Comparison of ENCODE assay signal across 10 mouse cellular contexts in genomic region chr13:37882521-37882920, GRCm38 (mm10).
A peak's percentile ranks its signal among the peaks of the same experiment; 100 is the strongest.
DNase-seq lines count a peak whose midpoint lies in the region; ATAC-seq lines count a peak whose summit lies in the region.
"Had no signal": no experiment of that assay in that cellular context is flagged by ENCODE, and none has a peak within 500 bp of the region (broad histone marks: within the 10 kb centered on the region; RNA-seq: fewer than 3 reads in every experiment).

No protein-coding gene starts in this region.

- 54% methylated on average over 8 of the region's 8 CpGs for WGBS in intestine, embryonic 15.5 days

- H3K4me3 ChIP-seq in intestine, embryonic 15.5 days (replicated peaks): no peak overlapping the region

- H3K9me3 ChIP-seq in intestine, embryonic 15.5 days: no peaks in the 10 kb centered on the region
- H3K9me3 ChIP-seq: megakaryocyte, embryonic 14.5 days had no signal

- H3K4me1 ChIP-seq in intestine, embryonic 15.5 days (replicated peaks): peaks cover 50% of the 10 kb centered on the region

- no peak overlapping the region for H3K4me2 ChIP-seq in intestine, embryonic 15.5 days (replicated peaks)

- no peak for ATAC-seq in intestine, embryonic 15.5 days

- H3K27ac ChIP-seq in intestine, embryonic 15.5 days: 0 out of 2 replicates have a peak overlapping the region, but pooled peaks have one; percentile 8

- DNase-seq in adrenal gland, adult (ENCODE audit: inconsistent age in 2 of 2, low spot score in 1 of 2): peak; percentile 73 to 80
- DNase-seq in adrenal gland, postnatal 4 days (ENCODE audit: low spot score in 2 of 2): no peak
- peak; percentile 70 for DNase-seq in adipocyte (ENCODE audit: low spot score)
- DNase-seq in lung, postnatal 4 days: peak; percentile 58 to 89
- no peak for DNase-seq in Muller cell, postnatal 12 days (ENCODE audit: inconsistent ontology term)
- no peak for DNase-seq in layer of hippocampus, adult 18-20 months (ENCODE audit: low spot score in 2 of 2)
- no peak for DNase-seq in layer of hippocampus, postnatal 36 days
- DNase-seq: retina, postnatal 1 day had no signal

- no peaks in the 10 kb centered on the region for H3K27me3 ChIP-seq in intestine, embryonic 15.5 days (replicated peaks)
- H3K27me3 ChIP-seq: megakaryocyte, embryonic 14.5 days had no signal

- H3K36me3 ChIP-seq in intestine, embryonic 15.5 days: no peaks in the 10 kb centered on the region

- H3K9ac ChIP-seq in intestine, embryonic 15.5 days: no peak overlapping the region

Comparison
In these comparisons a context has a peak if more than half of its experiments do, and no peak if none do; other contexts are left out.
1. DNase-seq: peak in adrenal gland, adult (2 of 2), adipocyte (single experiment) and lung, postnatal 4 days (2 of 2); none in adrenal gland, postnatal 4 days (0 of 2), Muller cell, postnatal 12 days (single experiment), layer of hippocampus, adult 18-20 months (0 of 2) and layer of hippocampus, postnatal 36 days (0 of 2).